Mouse (Mus musculus): Measurements from ENCODE around the gene Fhod1.

Fhod1 gene

DNA sequence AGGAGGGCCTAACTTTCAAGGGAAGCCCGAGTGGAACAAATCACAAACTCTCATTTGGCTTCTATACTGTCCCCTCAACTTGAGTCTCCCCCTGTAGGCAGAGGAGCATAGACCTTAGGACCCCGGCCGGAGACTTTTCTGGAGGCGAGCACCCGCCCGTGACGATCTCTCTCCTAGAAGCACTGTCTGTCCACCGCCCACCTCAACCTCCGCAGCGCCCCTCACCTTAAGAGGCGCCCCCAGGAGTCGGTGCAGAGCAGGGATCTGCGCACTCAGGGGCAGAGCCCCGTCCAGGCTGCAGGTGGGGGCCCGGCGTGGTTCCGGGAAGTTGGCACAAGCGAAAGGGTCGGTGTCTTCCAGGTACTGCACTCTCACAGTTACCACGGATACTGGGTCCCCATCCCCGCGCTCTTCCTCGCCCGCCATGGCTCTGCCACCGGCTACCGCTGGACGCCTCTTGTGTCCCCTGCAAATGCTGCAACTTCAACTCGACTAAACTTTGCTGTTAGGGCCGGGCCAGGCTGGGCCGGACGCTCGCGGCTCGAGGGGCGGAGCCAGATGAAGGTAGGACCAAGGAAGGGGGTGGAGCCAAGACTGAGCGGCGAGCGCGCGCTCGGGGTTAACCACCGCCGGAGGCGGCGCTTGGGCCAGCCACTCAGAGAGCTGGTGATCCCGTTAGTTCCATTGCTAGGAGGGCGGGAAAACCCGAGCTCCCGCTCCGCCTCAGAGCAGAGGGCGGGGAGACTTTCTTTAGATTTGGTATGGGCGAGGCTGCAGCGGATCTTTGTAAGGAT lies at the start of gene Fhod1:
Fhod1 (minus strand) TSS at position 526 of the 794 bp plus-strand sequence.
- peak; percentile 95 for DNase-seq (ENCODE audit: extremely low spot score, low read depth, low spot score)

DNA sequence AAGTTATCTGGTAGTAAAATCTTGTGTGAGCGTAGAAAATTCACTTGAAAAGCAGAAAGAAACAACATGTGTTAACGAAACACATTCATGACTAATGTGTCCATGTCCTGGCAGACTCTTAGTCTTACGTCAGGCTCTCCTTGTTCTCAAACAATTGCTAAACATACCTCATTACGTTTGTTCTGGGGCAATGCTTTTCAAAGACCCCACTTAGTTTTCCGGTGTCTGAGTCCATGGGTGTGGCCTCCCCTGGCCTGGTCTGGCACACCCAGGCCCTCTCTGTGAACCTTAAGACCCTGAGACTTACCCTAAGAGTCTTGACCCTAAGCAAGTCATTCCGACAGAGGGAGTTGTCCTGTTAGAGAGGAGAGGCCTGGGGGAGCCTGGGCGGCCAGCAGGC lies 46.2 kb upstream of the Fhod1 start:
- no peak for DNase-seq (ENCODE audit: extremely low spot score, low read depth, low spot score)

DNA sequence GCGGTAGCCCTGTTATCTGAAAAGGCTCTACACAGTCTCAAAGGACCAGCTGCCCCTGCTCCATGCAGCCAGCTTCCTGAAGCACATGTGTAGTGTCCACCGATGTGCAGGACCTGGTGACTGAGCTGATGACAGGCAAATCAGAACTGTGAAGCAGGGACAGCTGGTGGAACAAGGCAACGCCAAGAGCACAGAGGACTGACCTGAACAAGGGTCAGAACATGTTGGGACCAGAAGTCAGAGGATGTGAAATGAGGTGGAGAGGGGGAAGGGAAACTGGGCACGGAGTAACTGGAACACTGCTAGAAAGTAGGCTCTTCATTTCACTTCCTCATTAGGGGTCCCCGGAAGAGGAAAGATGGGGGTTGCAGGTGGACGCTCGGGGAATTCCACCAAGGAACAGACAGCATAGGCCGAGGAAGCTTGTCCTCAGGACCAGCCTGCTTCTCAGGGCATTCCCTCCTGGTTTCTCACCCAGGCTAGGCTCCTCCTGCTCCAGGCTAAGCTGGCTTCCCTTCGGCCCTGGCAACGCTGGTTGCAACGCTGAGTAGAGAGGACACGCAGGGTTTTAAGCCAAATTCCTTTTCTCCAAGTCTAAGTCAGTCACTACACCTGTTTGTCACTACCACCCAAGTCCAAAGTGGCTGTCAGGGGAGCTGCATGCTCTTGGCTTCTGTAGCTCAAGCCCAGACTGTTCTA lies 45.5 kb upstream of the Fhod1 start:
- no peak for DNase-seq (ENCODE audit: extremely low spot score, low read depth, low spot score)

DNA sequence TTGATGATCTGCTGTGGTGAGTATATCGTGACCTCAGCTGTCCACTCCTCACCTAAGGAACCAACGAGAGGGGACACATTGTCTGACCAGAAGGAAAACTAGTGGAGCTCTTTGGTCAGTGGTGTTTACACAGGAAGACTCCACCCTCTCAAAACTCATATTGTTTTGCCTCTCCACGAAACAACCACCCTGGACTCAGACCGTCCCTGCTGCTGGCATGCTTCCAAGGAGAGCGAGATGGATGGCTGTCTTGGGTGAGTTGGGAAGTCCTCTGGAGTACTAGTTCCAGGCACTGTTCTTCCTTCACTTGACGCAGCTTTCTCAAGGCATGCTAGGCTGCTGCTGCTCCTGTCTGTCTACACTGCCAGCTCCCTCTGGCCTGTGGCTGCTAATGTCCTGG lies 41.3 kb upstream of the Fhod1 start:
- DNase-seq (ENCODE audit: extremely low spot score, low read depth, low spot score) = no peak

DNA sequence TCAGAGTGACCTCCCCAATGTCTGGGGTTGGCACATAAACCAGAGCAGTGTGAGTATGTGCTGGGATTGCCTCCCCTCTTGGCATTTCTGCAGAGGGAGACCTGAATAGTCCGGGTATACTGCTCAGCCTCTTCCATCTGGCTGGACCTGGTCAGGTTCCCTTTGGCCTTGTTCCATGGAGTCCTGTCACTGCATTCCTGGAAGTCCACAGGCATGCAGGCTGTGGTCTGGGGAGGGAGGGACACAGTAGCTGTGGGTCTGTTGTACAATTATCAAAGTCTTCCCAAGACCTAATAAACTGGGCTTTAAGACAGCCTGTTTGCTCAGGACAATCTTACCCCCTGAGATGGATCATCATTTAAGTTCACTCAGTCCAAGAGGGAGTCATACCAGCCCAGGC lies 39.4 kb upstream of the Fhod1 start:
- DNase-seq (ENCODE audit: extremely low spot score, low read depth, low spot score) = no peak

DNA sequence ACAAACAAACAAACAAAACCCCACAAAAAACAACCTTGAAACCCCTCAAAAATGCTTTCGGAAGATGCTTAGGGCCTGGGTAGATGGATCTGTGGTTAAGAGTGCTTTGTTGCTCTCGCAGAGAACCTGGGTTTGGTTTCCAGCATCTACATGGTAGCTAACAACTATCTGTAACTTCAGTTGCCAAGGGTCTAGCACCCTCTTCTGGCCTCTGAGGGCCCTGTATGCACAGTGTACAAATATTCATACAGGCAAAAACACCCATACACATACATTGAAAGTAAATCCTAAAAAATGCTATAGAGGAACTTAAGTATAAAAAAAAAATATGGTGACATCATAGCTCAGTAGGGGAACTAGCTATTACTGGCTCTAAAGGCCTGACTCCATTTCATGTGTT lies 36.3 kb upstream of the Fhod1 start:
- DNase-seq (ENCODE audit: extremely low spot score, low read depth, low spot score) = no peak

DNA sequence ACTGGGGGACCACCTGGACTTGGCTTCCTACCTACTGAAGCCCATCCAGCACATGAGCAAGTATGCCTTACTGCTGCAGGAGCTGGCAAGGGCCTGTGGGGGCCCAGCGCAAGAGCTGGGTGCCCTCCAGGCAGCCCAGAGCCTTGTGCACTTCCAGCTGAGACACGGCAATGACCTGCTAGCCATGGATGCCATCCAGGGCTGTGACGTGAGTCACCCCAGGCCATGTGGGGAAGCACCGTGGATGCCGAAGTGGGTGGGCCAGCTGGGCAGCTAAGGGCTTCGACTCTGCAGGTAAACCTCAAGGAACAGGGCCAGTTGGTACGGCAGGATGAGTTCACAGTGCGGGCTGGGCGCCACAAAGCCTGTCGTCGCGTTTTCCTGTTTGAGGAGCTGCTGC lies 32.6 kb upstream of the Fhod1 start:
- DNase-seq (ENCODE audit: extremely low spot score, low read depth, low spot score) = no peak

DNA sequence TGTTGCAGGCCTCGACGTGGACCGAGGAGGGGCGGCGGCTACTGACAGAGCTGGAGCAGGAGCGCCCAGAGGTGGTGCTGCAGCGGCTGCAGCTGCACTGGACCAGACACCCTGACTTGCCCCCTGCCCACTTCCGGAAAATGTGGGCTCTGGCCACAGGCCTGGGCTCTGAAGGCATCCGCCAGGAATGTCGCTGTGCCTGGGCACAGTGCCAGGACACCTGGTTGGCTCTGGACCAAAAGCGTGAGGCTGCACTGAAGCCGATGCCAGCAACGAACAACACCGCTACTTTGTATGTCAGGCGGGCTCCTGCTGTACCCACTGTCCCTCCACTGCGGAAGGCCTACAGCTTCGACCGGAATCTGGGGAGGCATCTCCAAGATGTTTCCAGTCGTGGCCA lies 30.9 kb upstream of the Fhod1 start:
- no peak for DNase-seq (ENCODE audit: extremely low spot score, low read depth, low spot score)

DNA sequence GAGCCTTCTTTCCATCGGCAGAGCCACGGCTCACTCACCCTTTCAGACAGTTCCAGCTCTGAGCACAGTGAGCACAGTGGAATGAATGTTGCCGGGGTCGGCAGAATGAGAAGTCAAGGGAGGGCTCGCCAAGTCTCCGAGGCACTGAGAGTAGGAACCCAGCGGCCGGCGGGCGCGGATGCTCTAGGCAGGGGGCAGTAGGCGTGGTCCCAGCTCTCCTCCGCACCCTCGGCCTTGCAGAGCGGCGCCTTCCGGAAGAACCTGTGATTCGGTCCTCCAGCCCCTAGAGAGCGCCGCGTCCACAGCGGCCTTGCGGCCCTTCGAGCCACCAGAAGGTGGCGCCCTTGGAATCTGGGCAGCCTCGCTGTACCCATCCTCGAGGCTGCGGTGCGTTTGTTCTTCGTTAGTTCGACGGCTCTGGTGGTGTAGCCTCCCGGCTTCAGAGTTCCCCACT lies 26.8 kb upstream of the Fhod1 start:
- DNase-seq (ENCODE audit: extremely low spot score, low read depth, low spot score) = no peak

DNA sequence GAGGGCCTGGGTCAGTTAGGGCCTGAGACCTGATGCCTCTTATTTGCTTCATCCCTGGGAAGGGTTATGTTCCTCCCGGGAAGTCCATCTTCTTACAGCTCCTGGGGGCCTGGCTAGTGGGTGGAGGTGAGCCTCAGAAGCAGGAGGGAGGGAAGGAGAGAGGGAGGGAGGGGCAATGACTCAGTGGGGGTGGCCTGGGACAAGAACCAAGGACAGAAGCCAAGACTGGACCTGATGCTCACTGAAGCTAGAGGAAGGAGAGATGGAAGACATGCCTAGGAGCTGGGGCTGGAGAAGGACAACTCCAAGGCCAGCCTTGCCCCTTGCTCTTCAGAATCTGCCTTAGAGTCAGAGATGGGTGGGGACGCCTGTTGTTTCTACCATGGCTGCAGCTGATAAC lies 25.3 kb upstream of the Fhod1 start, which contains the start of gene Plekhg4:
Plekhg4 (plus strand) TSS at position 243 of the 400 bp plus-strand sequence.
- no peak for DNase-seq (ENCODE audit: extremely low spot score, low read depth, low spot score)

DNA sequence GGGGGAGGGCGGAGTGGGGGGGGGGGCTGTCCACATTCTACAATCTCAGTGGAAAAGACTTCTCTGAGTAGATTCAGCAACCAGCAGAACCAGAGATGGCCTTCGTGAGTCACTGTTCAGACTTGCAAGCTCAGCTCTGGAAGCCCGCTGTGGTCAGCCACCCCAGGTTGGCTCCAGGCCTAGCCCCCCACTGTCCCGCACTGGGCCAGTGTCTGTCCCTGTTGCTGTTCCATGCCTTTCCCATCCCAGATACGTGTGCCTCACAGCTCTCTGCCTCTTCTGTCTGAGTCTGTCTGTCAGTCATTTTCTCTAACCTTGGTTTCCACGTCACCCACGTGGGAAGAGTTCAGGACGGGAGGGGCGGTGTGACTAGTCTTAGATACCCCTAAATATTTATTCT lies 24.7 kb upstream of the Fhod1 start:
- no peak for DNase-seq (ENCODE audit: extremely low spot score, low read depth, low spot score)

DNA sequence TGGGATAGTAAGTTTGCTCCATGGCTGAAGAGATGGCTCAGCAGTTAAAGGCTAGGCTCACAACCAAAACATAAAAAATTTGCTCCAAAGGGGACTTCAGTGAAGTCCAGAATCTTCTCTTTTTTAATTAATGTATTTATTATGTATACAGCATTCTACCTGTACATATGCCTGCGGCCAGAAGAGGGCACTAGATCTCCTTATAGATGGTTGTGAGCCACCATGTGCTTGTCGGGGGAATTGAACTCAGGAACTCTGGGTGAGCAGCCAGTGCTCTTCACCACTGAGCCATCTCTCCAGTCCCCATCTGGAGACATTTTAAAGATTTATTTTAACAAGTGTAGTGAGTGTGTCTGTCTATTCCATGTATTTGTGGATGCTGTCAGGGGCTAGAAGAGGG lies 19.4 kb upstream of the Fhod1 start:
- no peak for DNase-seq (ENCODE audit: extremely low spot score, low read depth, low spot score)

DNA sequence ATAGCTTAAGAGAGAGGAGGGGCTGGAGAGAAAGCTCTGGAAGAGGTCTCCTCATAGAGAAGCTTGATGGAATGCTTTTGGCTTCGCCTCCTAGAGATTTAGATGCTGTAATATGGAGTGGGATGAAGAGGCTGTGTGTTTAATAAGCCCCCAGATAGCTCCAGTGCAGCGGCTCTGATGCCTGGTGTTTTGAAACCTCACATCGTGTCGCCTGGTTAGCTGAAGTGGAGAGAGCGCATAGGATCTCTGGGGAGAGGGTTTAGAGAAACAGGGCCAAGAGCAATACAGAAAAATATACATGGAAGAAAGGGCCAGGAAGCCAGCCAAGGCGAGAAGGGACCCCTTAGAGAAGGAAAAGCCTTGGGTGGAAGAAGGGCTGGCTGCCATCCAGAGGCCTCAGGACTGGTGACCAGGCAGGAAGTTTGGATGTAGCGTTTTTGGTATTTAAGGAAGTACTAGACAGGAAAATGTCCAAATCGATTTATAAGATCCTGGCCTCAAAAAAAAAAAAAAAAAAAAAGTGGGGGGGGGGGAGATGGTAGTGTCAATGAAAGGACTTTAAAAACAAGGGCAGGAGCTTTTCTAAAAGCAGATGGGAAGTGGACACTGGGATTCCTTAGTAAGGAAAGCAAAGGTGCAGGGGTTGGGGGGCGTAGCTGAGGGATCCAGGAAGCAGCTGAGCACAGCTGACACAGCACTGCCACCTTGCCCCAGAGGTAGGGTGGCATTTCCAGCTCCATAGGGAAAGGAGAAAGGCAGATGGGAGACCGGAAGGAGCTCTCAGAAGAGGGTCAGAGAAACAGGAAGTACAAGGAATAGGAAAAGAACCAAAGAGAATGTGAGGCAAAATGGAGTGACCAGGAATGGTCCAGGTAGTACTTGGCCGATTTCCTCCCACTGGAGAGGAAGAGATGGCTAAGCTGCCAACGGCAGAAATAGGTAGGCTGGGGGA lies 14.3 kb upstream of the Fhod1 start:
- no peak for DNase-seq (ENCODE audit: extremely low spot score, low read depth, low spot score)

DNA sequence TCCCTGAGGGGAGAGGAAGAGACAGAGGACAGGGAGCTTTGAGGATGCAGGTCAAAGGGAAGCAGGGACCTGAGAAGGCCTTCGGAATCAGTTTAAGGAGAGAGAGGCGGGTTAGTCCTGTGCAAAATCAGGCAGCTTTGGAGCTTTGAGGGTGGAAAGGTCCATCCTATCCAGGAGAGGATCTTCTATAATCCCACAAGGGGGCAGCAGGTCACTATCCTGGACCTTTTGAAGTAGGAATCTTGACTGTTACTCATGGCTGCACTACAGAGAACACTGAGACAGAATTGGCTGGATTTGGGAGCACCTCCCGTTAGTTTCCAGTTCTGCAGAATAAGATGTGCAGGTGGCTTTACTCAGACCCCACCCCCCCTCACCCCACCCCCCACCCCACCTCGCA lies 11.9 kb upstream of the Fhod1 start:
- DNase-seq (ENCODE audit: extremely low spot score, low read depth, low spot score) = no peak

DNA sequence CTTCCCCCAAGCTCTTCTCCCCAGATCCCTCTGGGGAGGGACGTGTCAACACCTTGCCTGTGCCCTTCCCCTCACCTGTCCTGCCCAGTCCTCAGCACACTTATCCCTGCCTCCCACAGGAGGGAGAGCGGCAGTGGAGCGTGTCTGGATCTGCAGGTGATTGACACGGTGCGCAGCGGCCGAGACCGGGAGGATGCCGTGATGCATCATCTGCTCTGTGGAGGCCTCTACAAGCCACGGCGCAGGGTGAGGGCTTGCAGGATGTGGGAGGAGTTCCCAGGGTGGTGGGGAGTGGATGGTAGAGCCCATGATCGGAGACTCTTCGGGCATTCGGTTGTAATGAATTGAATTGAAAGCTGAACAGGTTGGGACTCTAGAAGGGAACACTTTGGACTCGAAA lies 11.5 kb upstream of the Fhod1 start:
- no peak for DNase-seq (ENCODE audit: extremely low spot score, low read depth, low spot score)

DNA sequence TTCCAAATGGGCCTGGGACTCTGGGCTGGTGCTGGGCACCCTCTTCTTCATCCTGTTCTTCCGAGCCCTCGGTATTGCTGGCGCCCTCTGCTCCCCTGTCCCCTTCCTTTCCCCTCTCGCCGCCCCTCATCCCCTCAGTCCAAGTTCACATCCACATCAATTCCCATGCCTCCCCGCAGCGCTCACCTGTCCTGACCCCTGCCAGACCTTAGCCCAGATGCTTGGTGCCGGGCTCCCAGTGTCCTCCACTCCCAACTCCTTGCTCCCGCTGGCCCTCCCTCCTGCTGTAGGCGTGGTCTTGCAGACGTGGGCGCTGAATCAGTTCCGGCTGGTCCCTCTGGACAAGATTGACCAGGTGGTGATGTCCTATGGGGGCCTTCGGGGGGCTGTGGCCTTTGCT lies 8.9 kb upstream of the Fhod1 start:
- DNase-seq (ENCODE audit: extremely low spot score, low read depth, low spot score) = no peak

DNA sequence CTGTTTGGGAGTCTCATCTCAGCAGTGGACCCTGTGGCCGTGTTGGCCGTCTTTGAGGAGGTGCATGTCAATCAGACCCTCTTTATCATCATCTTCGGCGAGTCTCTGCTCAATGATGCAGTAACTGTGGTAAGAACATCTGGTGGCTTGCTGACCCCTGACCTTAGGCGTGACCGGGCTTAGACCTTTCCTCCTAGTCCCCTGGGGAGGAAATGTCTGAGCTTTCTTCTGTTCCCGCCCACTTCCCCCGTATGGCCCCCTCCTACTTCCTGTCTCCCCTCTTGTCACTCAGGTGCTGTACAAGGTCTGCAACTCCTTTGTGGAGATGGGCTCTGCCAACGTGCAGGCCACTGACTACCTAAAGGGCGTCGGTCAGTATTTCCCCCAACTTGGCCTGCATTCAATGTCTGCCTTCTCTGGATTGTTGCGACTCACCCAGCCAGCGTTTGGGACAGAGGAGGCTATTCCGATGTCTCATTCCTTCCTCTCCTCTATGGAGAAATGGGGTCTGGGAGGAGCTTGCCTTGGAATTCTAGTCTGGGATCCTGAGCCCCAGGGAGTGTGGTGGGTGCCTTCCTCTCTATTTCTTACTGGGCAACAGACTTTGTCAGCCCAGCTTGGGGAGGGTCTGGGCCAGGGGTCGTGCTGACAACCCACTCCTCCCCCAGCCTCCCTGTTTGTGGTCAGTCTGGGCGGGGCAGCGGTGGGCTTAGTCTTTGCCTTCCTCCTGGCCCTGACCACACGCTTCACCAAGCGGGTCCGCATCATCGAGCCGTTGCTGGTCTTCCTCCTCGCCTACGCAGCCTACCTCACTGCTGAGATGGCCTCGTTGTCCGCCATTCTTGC lies 7.6 kb upstream of the Fhod1 start:
- no peak for DNase-seq (ENCODE audit: extremely low spot score, low read depth, low spot score)

DNA sequence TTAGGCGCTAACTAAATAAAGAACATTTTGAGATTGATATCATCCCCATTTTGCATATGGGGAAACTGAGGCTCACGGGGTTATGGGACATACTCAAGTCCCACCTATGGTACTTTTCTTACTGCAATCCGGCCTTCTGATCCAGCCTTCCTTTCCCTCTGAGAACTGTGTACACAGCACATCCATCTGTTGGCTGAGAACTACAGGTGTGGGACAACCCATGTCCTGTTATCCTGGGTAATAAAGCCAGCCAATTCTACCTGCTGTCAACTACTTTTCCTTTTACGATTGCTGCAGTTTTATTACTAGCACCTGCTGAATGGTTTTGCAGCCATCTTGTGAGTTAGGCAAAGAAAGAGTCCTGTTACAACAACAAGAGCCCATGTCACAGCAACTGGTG lies 6.8 kb upstream of the Fhod1 start:
- DNase-seq (ENCODE audit: extremely low spot score, low read depth, low spot score) = no peak

DNA sequence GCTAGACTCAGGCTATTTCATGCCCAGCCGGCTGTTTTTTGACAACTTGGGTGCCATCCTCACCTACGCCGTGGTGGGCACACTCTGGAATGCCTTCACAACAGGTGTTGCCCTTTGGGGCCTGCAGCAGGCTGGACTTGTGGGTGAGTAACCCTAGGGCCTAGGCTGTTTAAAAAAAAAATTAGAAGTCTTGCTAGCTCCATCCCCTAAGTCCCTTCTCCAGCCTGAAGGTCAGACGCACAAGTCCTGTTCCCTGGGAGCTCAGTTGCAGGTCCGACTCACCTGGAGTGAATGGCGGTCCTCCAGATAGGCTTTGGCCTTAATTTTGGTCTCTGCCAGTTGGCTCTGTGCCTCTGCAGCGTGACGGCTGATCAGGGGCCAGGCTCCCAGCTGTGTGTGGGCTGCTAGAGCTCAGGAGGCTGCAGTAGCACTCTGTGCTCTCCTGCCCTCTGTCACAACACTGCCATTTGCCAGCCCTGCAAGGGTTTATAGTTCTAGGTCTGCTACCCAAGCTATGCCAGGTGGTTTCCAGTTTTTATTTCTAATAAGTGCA lies 5.9 kb upstream of the Fhod1 start:
- DNase-seq (ENCODE audit: extremely low spot score, low read depth, low spot score) = no peak

DNA sequence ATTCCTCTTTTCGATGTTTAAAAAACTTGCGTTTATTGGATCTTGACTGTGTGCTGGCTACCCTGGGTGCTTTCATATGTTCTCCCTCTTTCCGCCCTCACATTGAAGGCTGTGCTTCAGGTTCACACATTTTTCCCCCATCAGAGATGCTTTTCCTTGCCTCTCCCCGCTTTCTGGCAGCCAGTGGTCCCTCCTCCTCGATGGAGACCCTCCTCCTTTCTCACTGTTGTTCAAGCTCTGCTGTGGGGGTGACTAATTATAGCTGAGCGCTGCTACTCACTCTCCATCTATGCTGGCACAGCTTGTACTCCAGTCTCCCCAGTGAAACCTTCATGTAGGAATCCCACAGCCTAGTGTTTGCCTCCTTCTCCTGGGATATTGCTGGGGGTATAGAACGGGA lies 2.4 kb upstream of the Fhod1 start:
- DNase-seq (ENCODE audit: extremely low spot score, low read depth, low spot score) = no peak

Data from hindlimb bud, embryonic 11.5 days (tissue).